Mouse (Mus musculus) 3134 (cell line): ENCODE data around the gene Olfr559.

Experiments
- DNase-seq: peaks from one replicate; pipeline ENCODE4 v3.0.0-alpha.2; 2011; ENCODE audit warnings: low spot score; ENCODE audit not compliant: insufficient read length; ENCODE audit errors: extremely low read depth

The Olfr559 gene

GRCm38 (mm10) chr7:102727391-102727790 lies at the start of gene Olfr559:
Olfr559 (minus strand) TSS chr7:102727491.
- DNase-seq: no peak

- no peak for DNase-seq
These were observed 43.6 kb upstream of the Olfr559 start, which contains the start of gene Olfr561 for GRCm38 (mm10) chr7:102770921-102771320. Olfr561 (plus strand) TSS chr7:102771221.

DNA sequence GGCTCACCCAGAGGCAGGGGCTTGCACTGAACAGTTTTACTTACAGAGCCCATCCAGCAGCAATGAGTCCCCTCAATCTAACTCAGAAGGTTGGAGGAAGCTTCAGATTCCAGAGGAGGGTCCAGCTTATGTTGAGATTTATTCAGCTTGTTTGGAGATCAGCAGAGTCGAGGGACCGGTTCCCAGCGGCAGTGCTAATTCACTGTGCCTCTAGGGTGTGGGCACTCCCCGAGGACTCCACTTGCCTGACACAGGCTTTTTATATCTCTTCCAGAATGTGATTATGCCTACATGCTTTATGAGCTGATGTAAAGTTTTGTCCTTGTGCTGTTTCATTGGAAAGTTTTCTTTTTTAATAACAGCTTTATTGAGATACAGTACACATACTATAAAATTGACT lies 32.0 kb upstream of the Olfr559 start, which contains the start of the genes Olfr560 and Olfr78:
Gene Olfr560, minus strand, starts transcription at position 101 of the 400 bp plus-strand sequence.
Gene Olfr78, minus strand, starts transcription at position 206 of the 400 bp plus-strand sequence.
- no peak for DNase-seq

- no peak for DNase-seq
These were observed 24.8 kb upstream of the Olfr559 start for GRCm38 (mm10) chr7:102752086-102752485.

DNA sequence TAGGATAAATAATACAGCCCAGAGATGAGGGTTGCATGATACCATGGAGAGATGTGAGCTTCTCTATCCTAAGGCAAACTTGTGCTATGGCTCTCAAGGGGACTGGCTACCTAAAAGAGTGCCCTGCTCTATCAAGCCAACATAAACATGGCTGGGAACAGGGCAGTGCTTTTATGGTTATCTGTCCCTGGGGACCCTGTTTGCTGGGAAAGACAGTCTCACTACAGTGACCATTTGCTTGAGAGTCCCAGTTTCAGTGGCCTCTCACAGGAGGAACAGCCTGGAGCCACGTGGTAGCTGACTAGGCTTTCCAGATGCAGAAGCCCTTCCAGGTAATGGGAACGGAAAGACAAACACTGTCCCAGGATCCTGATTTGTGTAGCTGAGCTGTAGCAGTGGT lies 10.4 kb upstream of the Olfr559 start:
- DNase-seq: no peak

DNA sequence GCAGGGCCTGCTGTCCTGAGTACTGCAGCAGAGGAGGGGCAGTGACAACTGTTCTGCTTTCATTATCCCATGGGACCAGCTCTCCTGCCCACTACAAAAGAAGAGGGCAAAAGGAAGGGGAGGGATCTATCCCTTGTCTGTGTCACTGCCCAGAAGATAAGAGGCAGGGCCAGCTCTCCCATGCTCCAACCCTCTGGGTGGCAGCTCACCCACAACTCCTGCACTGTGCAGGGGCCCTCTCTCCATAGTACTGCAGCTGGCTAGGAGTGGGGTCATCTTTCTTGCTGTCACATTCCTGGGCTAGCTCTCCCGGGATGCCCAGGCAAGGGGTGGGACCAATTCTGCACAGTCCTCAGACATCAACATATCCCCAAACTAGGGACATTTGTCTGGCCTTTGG lies 6.5 kb upstream of the Olfr559 start:
- DNase-seq: no peak

DNA sequence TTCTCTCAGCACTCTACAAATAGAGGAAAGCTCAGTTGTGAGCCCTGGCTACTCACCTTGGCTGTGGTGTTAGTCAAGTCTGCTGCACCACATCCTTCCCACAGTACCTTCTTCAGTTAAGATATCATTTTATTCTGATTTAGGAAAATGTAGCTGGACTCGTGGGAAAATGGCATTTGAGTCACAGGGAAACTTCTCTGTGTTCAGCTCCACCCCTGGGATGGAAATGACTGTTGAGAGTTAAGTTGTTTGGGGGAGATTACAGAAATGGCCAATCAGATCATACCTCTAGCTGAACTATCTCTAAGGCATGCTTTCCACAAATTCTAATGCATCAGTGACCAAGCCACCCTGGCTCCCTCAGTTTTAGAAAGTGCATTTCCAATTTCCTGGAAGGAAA lies 8.3 kb downstream of the Olfr559 start, which contains the start of gene Olfr33:
Gene Olfr33, minus strand, starts transcription at position 101 of the 400 bp plus-strand sequence.
- DNase-seq: no peak

GRCm38 (mm10) chr7:102701915-102702314 lies 25.4 kb downstream of the Olfr559 start, which contains the start of gene Olfr558:
Olfr558 (plus strand) TSS chr7:102702215.
- no peak for DNase-seq

DNA sequence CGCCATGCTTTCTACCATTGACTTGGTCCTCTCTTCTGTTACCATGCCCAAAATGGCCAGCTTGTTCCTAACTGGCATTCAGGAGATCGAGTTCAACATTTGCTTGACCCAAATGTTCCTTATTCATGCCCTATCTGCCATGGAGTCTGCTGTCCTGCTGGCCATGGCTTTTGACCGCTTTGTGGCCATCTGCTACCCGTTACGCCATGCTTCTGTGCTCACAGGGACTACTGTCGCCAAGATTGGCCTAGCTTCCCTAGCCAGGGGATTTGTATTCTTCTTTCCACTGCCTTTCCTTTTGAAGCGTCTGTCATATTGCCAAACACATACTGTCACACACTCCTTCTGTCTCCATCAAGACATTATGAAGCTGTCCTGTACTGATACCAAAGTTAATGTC lies 28.8 kb downstream of the Olfr559 start:
- DNase-seq: no peak

DNA sequence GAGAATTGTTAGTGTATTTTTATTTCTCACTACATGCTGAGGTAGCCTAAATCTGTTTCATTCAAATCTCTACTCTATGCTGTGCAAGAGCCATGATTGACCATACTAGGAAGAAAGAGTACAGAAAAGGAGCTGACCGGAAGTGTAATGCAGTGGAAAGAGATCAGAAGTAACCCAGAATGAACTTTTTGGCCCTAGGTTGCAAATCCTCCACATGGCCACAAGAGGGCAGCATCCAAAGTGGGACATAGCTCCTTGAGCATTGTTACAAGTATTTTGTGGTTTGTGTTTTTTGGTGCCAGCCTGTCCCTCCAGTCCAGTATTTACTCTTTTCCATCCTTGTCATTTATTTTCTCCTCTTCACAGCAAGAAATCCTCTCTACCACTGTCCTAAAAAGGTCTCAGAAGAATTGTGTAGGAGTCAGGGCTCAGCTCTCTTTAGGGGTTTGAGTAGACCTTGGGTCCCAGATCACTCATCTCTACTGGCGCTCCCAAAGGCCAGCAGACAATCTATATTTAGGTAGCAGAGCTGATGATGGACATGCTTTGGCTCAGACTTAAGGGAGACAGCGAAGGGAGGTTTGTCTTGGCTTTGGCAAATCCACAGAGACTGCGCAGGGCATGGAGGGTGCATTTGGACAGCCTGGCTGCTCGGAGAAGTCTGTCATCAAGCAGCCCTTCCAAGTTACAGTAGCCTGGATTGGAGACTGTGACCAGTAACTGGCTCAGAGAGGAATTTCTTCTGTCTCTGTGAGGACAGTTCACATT lies 31.7 kb downstream of the Olfr559 start, which contains the start of gene Olfr557:
Gene Olfr557, plus strand, starts transcription at position 553 of the 768 bp plus-strand sequence.
- DNase-seq: no peak

GRCm38 (mm10) chr7:102686944-102687501 lies 40.3 kb downstream of the Olfr559 start, which contains the start of gene Trim68:
Trim68 (minus strand) TSS chr7:102687327.
- DNase-seq: peak; percentile 86

DNA sequence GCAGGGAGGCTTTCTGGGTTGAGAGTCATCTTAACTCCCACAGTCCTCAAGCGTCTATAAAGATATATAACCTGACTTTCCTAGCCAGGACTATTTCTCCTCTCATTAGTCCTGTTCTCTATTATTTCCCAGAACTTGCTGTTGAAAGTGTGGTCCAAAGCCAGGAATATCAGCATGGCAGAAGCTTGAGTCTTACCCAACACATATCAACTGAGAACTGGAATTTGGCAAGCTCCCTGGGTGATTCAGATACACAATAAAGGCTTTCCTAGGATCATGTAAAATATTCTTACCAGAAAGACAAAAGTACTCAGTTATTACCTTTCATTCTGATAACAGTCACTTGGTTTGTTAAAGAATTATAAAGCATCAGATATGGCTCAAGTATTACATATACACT lies 45.4 kb downstream of the Olfr559 start:
- no peak for DNase-seq

DNA sequence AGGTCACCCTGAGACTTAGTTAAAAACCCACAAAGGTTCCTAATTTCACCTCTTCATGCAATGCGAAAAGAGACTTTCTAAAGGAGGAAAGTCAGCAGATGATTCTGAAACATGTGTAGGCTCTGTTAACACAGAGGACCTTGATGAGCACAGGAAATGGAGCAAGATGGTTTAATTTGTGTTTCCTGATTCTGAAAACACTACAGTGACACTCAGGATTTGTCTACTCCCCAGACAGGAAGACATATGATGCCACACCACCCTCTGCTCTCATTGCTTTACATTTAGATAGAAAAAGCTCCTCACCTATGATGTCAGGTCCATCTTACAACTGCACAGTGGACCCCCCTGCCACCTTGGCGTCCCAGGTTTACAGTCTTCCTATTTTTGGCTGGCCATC lies 51.1 kb downstream of the Olfr559 start:
- no peak for DNase-seq
